8 mouse cellular contexts compared by ENCODE assay signal in the genomic region with DNA sequence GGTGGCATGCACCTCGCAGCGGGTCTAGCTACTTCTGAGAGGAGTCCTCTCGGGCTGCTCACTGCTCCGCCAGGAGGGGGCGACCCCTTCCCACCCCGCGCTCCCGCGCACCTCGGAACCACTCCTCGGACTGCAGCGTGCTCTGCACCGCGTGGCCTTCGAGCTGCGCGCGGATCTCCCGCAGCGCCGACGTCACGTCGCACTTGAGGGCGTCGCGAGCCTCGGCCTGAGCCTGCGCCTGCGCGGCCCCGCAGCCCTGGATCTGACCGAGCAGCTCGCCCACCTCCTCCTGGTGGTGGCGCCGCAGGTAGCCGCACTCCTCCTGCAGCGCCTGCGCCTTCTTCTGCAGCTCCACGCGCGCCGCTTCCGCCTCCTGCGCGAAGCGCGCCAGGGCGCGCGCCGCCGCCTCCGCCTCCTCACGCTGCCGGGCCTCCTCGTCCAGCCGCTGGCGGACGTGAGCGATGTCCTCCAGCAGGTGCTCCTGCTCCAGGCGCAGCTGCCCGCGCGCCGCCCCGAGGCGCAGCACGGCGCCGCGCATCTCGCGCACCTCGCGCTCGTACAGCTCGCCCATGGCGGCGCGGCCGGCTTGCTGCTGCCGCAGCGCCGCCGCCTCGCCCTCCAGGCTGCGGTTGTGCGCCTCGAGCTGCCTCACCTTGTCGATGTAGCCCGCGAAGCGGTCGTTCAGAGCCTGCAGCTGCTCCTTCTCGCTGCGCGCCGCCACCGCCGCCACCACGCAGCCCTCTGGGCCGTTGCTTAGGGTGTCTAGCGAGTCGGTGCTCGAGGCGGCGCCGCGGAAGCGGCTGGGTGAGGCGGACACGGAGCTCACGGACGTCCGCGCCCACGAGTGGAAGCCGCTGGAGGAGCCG. TPM values are rescaled to one million over a fixed set of nuclear protein-coding genes. Genes with fewer than 3 reads are reported as not detected.
DNase-seq lines count a peak whose midpoint lies in the region; ATAC-seq and TF ChIP-seq lines count a peak whose summit lies in the region.

No protein-coding gene starts in this region.

- peak overlapping the region; percentile 35 for H3K4me3 ChIP-seq in cerebellum, adult 2 months (replicated peaks; ENCODE audit: insufficient read depth, low read depth, low read length)
- peak overlapping the region; percentile 53 for H3K4me3 ChIP-seq in intestine, embryonic 16.5 days (ENCODE audit: low read length)

- WGBS in cerebellum, adult 2 months: under 1% methylated on average over 115 of the region's 120 CpGs
- WGBS in intestine, embryonic 16.5 days: under 1% methylated on average over 113 of the region's 120 CpGs

- POLR2A ChIA-PET in Patski (lab: Charles Lee): no interaction called here

- H3K4me2 ChIP-seq in intestine, embryonic 16.5 days (ENCODE audit: low read depth, low read length): peak overlapping the region; percentile 90

- no peak overlapping the region for H3K27ac ChIP-seq in cerebellum, adult 2 months (ENCODE audit: insufficient read depth, low read length)
- H3K27ac ChIP-seq in intestine, embryonic 16.5 days (ENCODE audit: low read length): no peak overlapping the region

- H3K9me3 ChIP-seq in intestine, embryonic 16.5 days (ENCODE audit: control insufficient read depth, low read length): no peaks in the 10 kb centered on the region

- no peaks in the 10 kb centered on the region for H3K4me1 ChIP-seq in cerebellum, adult 2 months (ENCODE audit: control insufficient read depth, insufficient read depth, low read length)
- peaks cover 8% of the 10 kb centered on the region for H3K4me1 ChIP-seq in intestine, embryonic 16.5 days (ENCODE audit: control insufficient read depth, insufficient read depth, low read length)

- in situ Hi-C loops in Patski (cut with MboI; ENCODE audit: low pct_unique_long_range_greater_than_20kb): no loop called here

- peak; percentile 94 for TF ChIP-seq CTCF in Patski (IDR thresholded peaks at IDR 0.05)
- TF ChIP-seq CTCF in cerebellum, adult 2 months (IDR thresholded peaks at IDR 0.05; ENCODE audit: borderline replicate concordance, insufficient read depth, low read depth, low read length): peak; percentile 24; the same call in 1 of the 2 replicates

- no peak for DNase-seq in Patski (ENCODE audit: low read depth, low spot score)
- DNase-seq in cerebellum, adult 2 months: peak; percentile 51 to 52
- peak; percentile 84 to 87 for DNase-seq in frontal cortex, postnatal 10 days (ENCODE audit: low spot score in 2 of 2)
- peak; percentile 91 to 94 for DNase-seq in left cerebral cortex, postnatal 14 days (ENCODE audit: low spot score in 2 of 2)
- peak; percentile 82 for DNase-seq in right cerebral cortex, postnatal 4 days
- no peak for DNase-seq in c-Kit-positive CD71-positive TER-119-positive erythroid progenitor cells, embryonic 14.5 days (ENCODE audit: low spot score)

- CTCF ChIA-PET in Patski (lab: Charles Lee): interaction anchor here (1.1 kb wide), 1 partner anchor 16 kb away, joined by 3 read pairs; no protein-coding TSS in a partner anchor

- intact Hi-C loops in left cerebral cortex, postnatal 14 days (cut with DNase I): no loop called here

- H3K9ac ChIP-seq in intestine, embryonic 16.5 days (ENCODE audit: low read depth, low read length): peak overlapping the region; percentile 40

- 0 out of 2 replicates have a peak, but pooled peaks have one; percentile 19 for TF ChIP-seq POLR2A in cerebellum, adult 2 months (IDR thresholded peaks at IDR 0.05; ENCODE audit: borderline replicate concordance, insufficient read depth, low read length)

- H3K36me3 ChIP-seq in intestine, embryonic 16.5 days (ENCODE audit: control insufficient read depth, insufficient read depth, low read length): no peaks in the 10 kb centered on the region

- peak; percentile 23 for ATAC-seq in Patski
- peak; percentile 82 for ATAC-seq in intestine, embryonic 16.5 days
- ATAC-seq in megakaryocyte progenitor cell, adult 5-6 weeks (replicated peaks; ENCODE audit: poor library complexity): peak; percentile 83

- peaks cover 51% of the 10 kb centered on the region for H3K27me3 ChIP-seq in Patski
- peaks cover 2% of the 10 kb centered on the region for H3K27me3 ChIP-seq in cerebellum, adult 2 months (ENCODE audit: control insufficient read depth, insufficient read depth, low read length)
- peaks cover 56% of the 10 kb centered on the region for H3K27me3 ChIP-seq in intestine, embryonic 16.5 days (replicated peaks; ENCODE audit: control insufficient read depth, insufficient read depth, low read length)

RNA-seq across cellular contexts. Expression of gene Nefh, which starts 0.7 kb away (rescaled TPM):
- polyA plus RNA-seq in Patski (2021): 0.05 TPM
- 197 and 273 TPM in 2 replicates for polyA plus RNA-seq in cerebellum, adult 2 months (2012; rRNA removed)
- polyA plus RNA-seq in intestine, embryonic 16.5 days (2015; fragmentation: Nextera tagmentation; extraction: Ambion mirVana): 0.55 and 0.61 TPM in 2 replicates
- total RNA-seq in left cerebral cortex, postnatal 14 days (2021): 10 to 100 TPM; 35.5 to 38.2 TPM
- total RNA-seq in megakaryocyte progenitor cell, adult 5-6 weeks (2015): 4.6 and 8.0 TPM in 2 replicates
- 3.5 and 6.0 TPM in 2 replicates for total RNA-seq in megakaryocyte progenitor cell, adult 5-6 weeks (2017)

RNA-seq across cellular contexts. Expression of gene Ap1b1, which starts 39.4 kb away (rescaled TPM):
- polyA plus RNA-seq in Patski (2021): 69.7 TPM
- polyA plus RNA-seq in cerebellum, adult 2 months (2012; rRNA removed): 180 and 181 TPM in 2 replicates
- polyA plus RNA-seq in intestine, embryonic 16.5 days (2015; fragmentation: Nextera tagmentation; extraction: Ambion mirVana): 81.2 and 85.4 TPM in 2 replicates
- 100 to 1,000 TPM; 138 to 142 TPM for total RNA-seq in left cerebral cortex, postnatal 14 days (2021)
- 29.3 and 36.5 TPM in 2 replicates for total RNA-seq in megakaryocyte progenitor cell, adult 5-6 weeks (2015)
- total RNA-seq in megakaryocyte progenitor cell, adult 5-6 weeks (2017): 39.2 and 41.6 TPM in 2 replicates

RNA-seq across cellular contexts. Expression of gene Thoc5, which starts 52.1 kb away (rescaled TPM):
- polyA plus RNA-seq in Patski (2021): 44.2 TPM
- 49.6 and 56.8 TPM in 2 replicates for polyA plus RNA-seq in cerebellum, adult 2 months (2012; rRNA removed)
- polyA plus RNA-seq in intestine, embryonic 16.5 days (2015; fragmentation: Nextera tagmentation; extraction: Ambion mirVana): 30.3 and 32.7 TPM in 2 replicates
- total RNA-seq in left cerebral cortex, postnatal 14 days (2021): 10 to 100 TPM; 35.8 to 38.3 TPM
- total RNA-seq in megakaryocyte progenitor cell, adult 5-6 weeks (2015): 19.7 and 20.7 TPM in 2 replicates
- 51.9 and 56.1 TPM in 2 replicates for total RNA-seq in megakaryocyte progenitor cell, adult 5-6 weeks (2017)

Comparison
In these comparisons a context has a peak if more than half of its experiments do, and no peak if none do; other contexts are left out.
1. ATAC-seq: peak in every context shown above with its lines; median percentile 83 in megakaryocyte progenitor cell, adult 5-6 weeks; 82 in intestine, embryonic 16.5 days; 23 in Patski.
2. DNase-seq: peak in cerebellum, adult 2 months (2 of 2), frontal cortex, postnatal 10 days (2 of 2), left cerebral cortex, postnatal 14 days (2 of 2) and right cerebral cortex, postnatal 4 days (single experiment); none in Patski (single experiment) and c-Kit-positive CD71-positive TER-119-positive erythroid progenitor cells, embryonic 14.5 days (single experiment).
3. RNA of gene Nefh, which starts 0.7 kb away (polyA plus RNA-seq): 197 to 273 TPM in cerebellum, adult 2 months; 0.55 to 0.61 TPM in intestine, embryonic 16.5 days and 0.05 TPM in Patski (single experiment); every median in the first group is over 100 times any median in the second.